Mouse (Mus musculus) spleen, embryonic (tissue): ENCODE results near the gene Rad51b.

Experiments
- CTCF ChIA-PET: fragments of 350-600 bp; sonication (Branson Sonifier 250); formaldehyde crosslinking; loops from one replicate; lab custom pipeline; 2022; lab: Charles Lee

Gene Rad51b

DNA sequence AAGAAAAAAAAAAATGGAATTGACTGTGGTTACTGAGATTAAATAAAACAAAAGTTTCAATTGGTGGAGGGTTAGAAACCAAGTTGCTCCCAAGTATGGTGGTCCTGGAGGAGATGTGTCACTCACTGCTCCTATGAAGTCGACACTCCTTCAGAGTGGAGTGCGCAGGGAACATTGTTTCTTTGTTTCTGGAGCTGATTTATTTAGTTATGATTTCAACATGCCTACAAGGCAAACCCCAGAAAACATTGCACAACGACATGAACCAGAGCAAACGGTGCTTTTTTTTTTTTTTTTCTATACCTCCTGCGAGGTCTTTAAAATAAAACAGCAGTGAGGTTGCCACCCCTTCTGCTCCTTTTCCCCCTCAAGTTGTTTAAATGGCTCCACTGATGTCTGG, 75.6 kb downstream of the Rad51b start:
- CTCF ChIA-PET, result interaction anchor here (0.6 to 0.7 kb wide), 2 partner anchors 79 to 641 kb away, joined by 3 to 11 read pairs; no protein-coding TSS in a partner anchor

- CTCF ChIA-PET, result no interaction called here
Observed at GRCm38 (mm10) chr12:79377378-79377777, 80.3 kb downstream of the Rad51b start.

- CTCF ChIA-PET, result interaction anchor here (0.6 kb wide), 1 partner anchor 9 kb away, joined by 5 read pairs; no protein-coding TSS in a partner anchor
Observed at GRCm38 (mm10) chr12:79377861-79378260, 80.8 kb downstream of the Rad51b start.

- CTCF ChIA-PET, result interaction anchor here (0.6 kb wide), 1 partner anchor 10 kb away, joined by 4 read pairs; no protein-coding TSS in a partner anchor
Observed at GRCm38 (mm10) chr12:79380190-79380589, 83.1 kb downstream of the Rad51b start.

- CTCF ChIA-PET, result no interaction called here
Observed at GRCm38 (mm10) chr12:79381489-79381888, 84.4 kb downstream of the Rad51b start.

- CTCF ChIA-PET, result no interaction called here
Observed at GRCm38 (mm10) chr12:79382416-79382815, 85.3 kb downstream of the Rad51b start.

DNA sequence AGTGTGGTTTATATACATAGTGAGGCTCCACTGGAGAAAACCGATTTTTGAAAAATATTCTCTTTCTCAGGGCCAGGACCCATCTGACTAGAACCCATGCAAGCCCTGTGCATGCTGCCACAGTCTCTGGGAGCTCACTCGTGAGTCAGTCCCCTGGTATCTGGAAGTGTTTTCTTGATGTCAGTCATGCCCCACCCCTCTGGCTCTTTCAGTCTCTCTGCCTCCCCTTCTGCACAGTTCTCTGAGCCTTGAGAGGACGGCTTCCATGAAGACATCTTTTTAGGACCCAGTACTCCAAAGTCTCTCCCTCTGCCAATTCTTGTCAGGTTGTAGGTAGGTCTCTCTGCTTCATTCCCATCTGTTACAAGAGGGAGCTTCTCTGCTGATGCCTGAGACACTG, 86.5 kb downstream of the Rad51b start:
- CTCF ChIA-PET, result interaction anchor here (0.5 kb wide), 1 partner anchor 147 kb away, joined by 5 read pairs; no protein-coding TSS in a partner anchor

GRCm38 (mm10) chr12:79384787-79385186, 87.7 kb downstream of the Rad51b start:
- CTCF ChIA-PET, result no interaction called here

- CTCF ChIA-PET, result no interaction called here
Observed at GRCm38 (mm10) chr12:79385199-79385598, 88.1 kb downstream of the Rad51b start.

GRCm38 (mm10) chr12:79387886-79388285, 90.8 kb downstream of the Rad51b start:
- CTCF ChIA-PET, result no interaction called here

- CTCF ChIA-PET, result no interaction called here
Observed at GRCm38 (mm10) chr12:79389251-79389650, 92.2 kb downstream of the Rad51b start.

DNA sequence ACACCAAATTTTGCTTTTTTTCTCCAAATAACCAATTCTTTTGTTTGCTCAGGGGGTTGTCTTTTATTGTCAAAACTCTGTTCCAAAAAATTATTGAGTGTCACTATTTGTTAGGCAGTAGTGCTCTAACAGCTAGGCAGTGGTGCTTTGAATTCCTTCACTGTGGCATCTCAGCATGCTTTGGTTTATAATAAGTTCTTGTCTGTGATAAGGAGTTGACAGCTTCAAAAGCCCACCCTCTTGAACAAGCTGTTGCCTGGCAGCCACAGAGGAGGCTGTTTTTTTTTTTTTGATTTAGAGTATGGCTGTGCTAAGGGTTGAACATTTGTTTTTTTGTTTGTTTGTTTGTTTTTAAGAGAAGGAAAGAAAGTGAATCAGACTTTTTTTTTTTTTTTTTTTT, 92.9 kb downstream of the Rad51b start:
- CTCF ChIA-PET, result interaction anchor here (0.7 kb wide), 2 partner anchors 10 to 705 kb away, joined by 4 to 8 read pairs; no protein-coding TSS in a partner anchor

GRCm38 (mm10) chr12:79393636-79394035, 96.6 kb downstream of the Rad51b start:
- CTCF ChIA-PET, result no interaction called here

DNA sequence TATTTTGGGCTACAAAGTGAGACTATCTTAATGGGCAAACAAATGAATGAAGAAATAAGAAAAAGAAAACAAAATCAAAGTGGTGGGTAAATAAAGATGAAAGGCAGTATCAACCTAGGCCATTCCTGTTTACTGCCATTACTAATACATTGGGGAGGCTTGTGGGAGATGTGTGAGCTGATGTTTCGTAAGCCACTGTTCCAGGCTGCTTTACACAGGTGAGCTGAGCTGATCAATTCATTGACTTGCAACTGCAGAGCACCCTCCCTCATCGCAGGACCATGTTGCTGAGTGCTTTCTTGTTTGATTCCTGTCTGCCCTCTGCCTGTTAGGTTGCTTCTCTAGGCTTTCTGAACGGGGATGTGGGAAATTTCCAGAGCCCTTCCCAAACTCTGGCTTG, 106.9 kb downstream of the Rad51b start:
- CTCF ChIA-PET, result no interaction called here

- CTCF ChIA-PET, result interaction anchor here (0.6 to 0.7 kb wide), 2 partner anchors 72 to 128 kb away, joined by 3 to 4 read pairs; no protein-coding TSS in a partner anchor
Observed at GRCm38 (mm10) chr12:79404494-79404893, 107.4 kb downstream of the Rad51b start.

GRCm38 (mm10) chr12:79408677-79409076, 111.6 kb downstream of the Rad51b start:
- CTCF ChIA-PET, result no interaction called here

GRCm38 (mm10) chr12:79409126-79409860, 112.2 kb downstream of the Rad51b start:
- CTCF ChIA-PET, result no interaction called here

- CTCF ChIA-PET, result no interaction called here
Observed at GRCm38 (mm10) chr12:79412894-79413507, 115.9 kb downstream of the Rad51b start.

- CTCF ChIA-PET, result interaction anchor here (0.5 kb wide), 1 partner anchor 79 kb away, joined by 4 read pairs; no protein-coding TSS in a partner anchor
Observed at GRCm38 (mm10) chr12:79417360-79417759, 120.3 kb downstream of the Rad51b start.

GRCm38 (mm10) chr12:79420605-79421004, 123.5 kb downstream of the Rad51b start:
- CTCF ChIA-PET, result no interaction called here

DNA sequence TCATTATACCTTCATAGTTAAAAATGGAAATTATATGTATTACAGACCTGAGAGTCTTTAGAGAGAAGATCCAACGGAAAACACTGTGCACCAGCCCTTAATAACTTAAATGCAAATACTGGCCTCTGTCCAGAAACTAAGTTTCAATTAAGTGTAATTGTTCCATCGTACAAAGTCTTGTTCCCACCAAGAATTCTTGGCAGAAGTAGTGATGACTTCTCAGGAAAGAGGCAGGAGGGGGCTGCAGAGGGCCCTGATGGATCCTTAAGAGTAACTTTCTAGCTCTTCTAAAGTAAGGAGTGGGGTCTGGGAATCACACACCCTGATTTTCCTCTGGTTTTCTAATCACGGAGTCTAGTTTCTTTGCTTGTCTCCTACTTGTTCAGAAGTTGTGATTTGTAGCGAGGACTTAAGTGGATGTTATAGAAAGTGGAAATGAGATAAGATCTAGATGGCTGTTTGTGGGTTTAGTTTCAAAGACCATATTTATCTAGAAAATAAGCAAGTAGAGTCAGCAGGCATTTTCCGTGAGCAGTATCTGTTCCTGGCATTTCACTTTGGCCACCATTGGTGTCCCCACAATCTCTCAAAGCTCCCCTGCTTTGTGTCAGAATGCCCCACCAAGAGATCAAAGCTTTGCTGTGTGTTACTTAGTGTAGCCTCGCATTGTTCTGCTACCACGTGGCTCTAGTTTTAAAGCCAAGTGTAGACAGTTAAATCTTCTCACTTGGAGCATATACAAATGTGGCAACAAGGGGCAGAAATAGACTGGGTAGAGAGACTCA, 132.6 kb downstream of the Rad51b start:
- CTCF ChIA-PET, result interaction anchor here (0.6 kb wide), 1 partner anchor 15 kb away, joined by 3 read pairs; no protein-coding TSS in a partner anchor

DNA sequence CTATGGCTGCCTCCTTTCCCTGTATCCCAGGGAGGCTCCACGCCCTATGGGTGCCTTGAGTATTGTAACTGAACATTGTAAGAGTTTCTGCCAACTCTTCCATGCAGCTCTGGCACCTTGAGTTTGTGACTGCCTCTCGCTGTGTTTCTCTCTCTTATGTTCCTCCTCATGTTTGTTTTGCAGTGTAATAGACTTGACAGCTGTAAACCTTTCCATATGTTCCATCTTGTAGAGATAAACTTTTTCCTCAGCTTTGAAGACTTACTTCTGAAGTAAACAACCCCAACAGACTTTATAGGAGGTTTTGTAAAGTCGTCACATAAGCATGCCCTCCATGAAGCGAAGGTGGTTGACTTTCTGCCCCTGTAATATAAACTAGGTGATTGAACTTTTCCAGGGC, 134.1 kb downstream of the Rad51b start:
- CTCF ChIA-PET, result no interaction called here
